Mouse (Mus musculus): ENCODE measurements around the gene Nosip. TPM values are rescaled to one million over a fixed set of nuclear protein-coding genes. Genes with fewer than 3 reads are reported as not detected.

Gene Nosip
- polyA plus RNA-seq, 1 experiment from 2014 or later: 52.6 TPM

DNA sequence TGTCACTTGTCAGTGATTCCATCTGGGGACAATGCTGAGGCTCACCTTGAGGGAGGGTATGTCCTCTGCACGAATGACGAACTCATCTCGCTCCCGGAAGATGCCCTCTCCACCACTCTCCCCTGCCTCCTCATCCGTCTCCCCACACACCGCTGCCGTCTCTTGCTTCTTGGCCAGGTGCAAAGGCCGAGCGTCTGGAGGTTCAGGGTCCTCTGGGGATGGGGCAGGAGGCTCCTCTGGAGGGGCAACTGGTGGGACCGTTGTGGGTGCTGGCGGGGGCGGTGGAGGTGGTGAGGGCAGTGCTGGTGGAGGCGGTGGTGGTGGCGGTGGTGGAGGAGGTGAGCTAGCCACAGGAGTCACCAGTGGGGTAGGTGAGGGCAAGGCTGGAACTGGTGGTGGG is 18.9 kb upstream of the Nosip start:
- Histone ChIP-seq H3K27ac (ENCODE audit: low read depth, low read length) (no peak overlapping the region), H3K4me2 (ENCODE audit: low read depth, low read length, severe bottlenecking) (no peak overlapping the region), H3K36me3 (ENCODE audit: control insufficient read depth, insufficient read depth, low read length) (peaks cover 50% of the 10 kb centered on the region), H3K27me3 (ENCODE audit: control insufficient read depth, insufficient read depth, low read length) (no peaks in the 10 kb centered on the region), H3K9ac (ENCODE audit: low read length) (no peak overlapping the region), H3K4me3 (ENCODE audit: low read depth, low read length) (no peak overlapping the region), H3K4me1 (replicated peaks; ENCODE audit: control insufficient read depth, insufficient read depth, low read length) (no peaks in the 10 kb centered on the region), H3K9me3 (ENCODE audit: control insufficient read depth, low read length) (no peaks in the 10 kb centered on the region)
- DNase-seq (ENCODE audit: low spot score): peak; percentile 56
- ATAC-seq (replicated peaks; ENCODE audit: low FRiP score): no peak
- 96% methylated on average over 14 of the region's 14 CpGs for WGBS

DNA sequence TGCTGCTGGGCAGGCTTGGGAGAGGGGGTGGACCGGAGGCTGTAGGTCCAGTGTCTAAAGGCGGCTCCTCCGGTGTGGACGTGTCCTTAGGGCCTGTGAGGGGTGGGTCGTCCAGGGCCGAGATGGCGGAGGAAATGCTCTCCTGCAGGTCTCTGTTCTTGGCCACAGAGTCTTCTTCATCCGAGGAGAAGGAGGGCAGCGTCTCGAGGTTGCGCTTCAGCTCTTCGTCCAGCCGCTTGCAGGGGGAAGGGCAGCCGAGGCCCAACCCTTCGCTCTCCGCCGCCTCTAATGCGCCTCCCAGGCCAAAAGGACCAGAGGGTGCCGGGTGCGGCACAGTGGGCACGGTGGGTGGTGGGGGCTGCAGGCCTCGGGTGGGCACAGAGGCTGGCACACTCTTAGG is 16.5 kb upstream of the Nosip start:
- Histone ChIP-seq H3K9ac (ENCODE audit: low read length) (no peak overlapping the region), H3K36me3 (ENCODE audit: control insufficient read depth, insufficient read depth, low read length) (peaks cover 66% of the 10 kb centered on the region), H3K9me3 (ENCODE audit: control insufficient read depth, low read length) (no peaks in the 10 kb centered on the region), H3K4me2 (ENCODE audit: low read depth, low read length, severe bottlenecking) (no peak overlapping the region), H3K4me1 (replicated peaks; ENCODE audit: control insufficient read depth, insufficient read depth, low read length) (no peaks in the 10 kb centered on the region), H3K4me3 (ENCODE audit: low read depth, low read length) (no peak overlapping the region), H3K27ac (ENCODE audit: low read depth, low read length) (no peak overlapping the region), H3K27me3 (ENCODE audit: control insufficient read depth, insufficient read depth, low read length) (no peaks in the 10 kb centered on the region)
- WGBS: 91% methylated on average over 22 of the region's 22 CpGs
- ATAC-seq (replicated peaks; ENCODE audit: low FRiP score): no peak
- no peak for DNase-seq (ENCODE audit: low spot score)

DNA sequence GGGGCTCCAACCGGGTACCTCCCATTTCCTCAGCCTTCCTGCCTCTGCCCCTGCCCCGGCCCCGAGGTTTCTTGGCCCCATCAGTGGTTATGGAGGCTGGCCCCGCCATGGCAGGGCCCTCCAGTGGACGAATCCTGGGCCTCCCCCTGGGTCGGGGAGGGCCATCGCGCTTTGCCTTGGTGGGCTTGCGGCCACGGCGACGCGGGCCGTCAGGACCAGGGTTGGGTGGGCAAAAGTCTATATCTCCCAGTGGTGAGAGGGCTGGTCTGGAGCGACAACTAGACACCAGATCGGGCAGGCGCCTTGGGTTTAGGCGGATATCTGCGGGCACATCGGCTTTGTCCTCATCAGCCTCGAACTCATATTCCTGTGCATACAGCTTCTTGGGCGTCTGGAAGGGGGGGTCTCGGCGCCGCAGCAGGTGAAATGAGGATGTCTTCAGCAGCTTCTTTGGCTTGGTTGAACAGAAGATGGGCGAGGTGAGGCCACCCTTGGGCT is 15.3 kb upstream of the Nosip start:
- 94% methylated on average over 26 of the region's 26 CpGs for WGBS
- ATAC-seq (replicated peaks; ENCODE audit: low FRiP score) (no peak), DNase-seq (ENCODE audit: low spot score) (no peak)
- no peaks in the 10 kb centered on the region for H3K27me3 ChIP-seq (ENCODE audit: control insufficient read depth, insufficient read depth, low read length)
- H3K4me3 ChIP-seq (ENCODE audit: low read depth, low read length): no peak overlapping the region
- no peak overlapping the region for H3K9ac ChIP-seq (ENCODE audit: low read length)
- H3K4me1 ChIP-seq (replicated peaks; ENCODE audit: control insufficient read depth, insufficient read depth, low read length): peaks cover 4% of the 10 kb centered on the region; the same call in 1 of the 2 replicates
- no peak overlapping the region for H3K4me2 ChIP-seq (ENCODE audit: low read depth, low read length, severe bottlenecking)
- no peak overlapping the region for H3K27ac ChIP-seq (ENCODE audit: low read depth, low read length)
- no peaks in the 10 kb centered on the region for H3K9me3 ChIP-seq (ENCODE audit: control insufficient read depth, low read length)
- peaks cover 64% of the 10 kb centered on the region for H3K36me3 ChIP-seq (ENCODE audit: control insufficient read depth, insufficient read depth, low read length)

DNA sequence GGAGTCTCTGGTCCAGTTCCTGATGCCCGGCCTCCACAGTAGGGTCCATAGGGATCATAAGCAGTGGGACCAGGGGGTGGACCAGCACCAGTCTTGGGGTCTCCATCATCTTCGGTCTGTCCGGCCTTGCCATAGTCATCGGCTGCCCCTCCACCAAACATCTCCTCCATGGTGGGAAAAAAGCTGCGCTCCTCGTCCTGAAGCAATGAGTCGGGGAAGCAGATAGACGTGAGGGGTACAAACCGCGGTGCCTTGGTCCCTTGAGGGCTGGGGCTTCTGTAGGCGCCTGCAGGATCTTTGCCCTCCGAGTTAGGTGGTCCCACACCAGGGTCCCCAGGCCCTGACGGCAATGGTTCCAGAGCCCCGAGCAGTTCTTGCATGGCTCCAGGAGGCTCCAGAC is 14.7 kb upstream of the Nosip start:
- WGBS: 96% methylated on average over 14 of the region's 14 CpGs
- no peak for DNase-seq (ENCODE audit: low spot score)
- H3K36me3 ChIP-seq (ENCODE audit: control insufficient read depth, insufficient read depth, low read length): peaks cover 62% of the 10 kb centered on the region

GRCm38 (mm10) chr7:45048001-45048890 is 14.0 kb upstream of the Nosip start:
- H3K36me3 ChIP-seq (ENCODE audit: control insufficient read depth, insufficient read depth, low read length): peaks cover 55% of the 10 kb centered on the region
- no peak overlapping the region for H3K27ac ChIP-seq (ENCODE audit: low read depth, low read length)
- H3K9me3 ChIP-seq (ENCODE audit: control insufficient read depth, low read length): no peaks in the 10 kb centered on the region
- no peaks in the 10 kb centered on the region for H3K27me3 ChIP-seq (ENCODE audit: control insufficient read depth, insufficient read depth, low read length)
- DNase-seq (ENCODE audit: low spot score) (no peak), ATAC-seq (replicated peaks; ENCODE audit: low FRiP score) (no peak)
- WGBS: 94% methylated on average over 38 of the region's 38 CpGs
- no peak overlapping the region for H3K9ac ChIP-seq (ENCODE audit: low read length)
- H3K4me2 ChIP-seq (ENCODE audit: low read depth, low read length, severe bottlenecking): no peak overlapping the region
- peaks cover 4% of the 10 kb centered on the region; the same call in 1 of the 2 replicates for H3K4me1 ChIP-seq (replicated peaks; ENCODE audit: control insufficient read depth, insufficient read depth, low read length)
- H3K4me3 ChIP-seq (ENCODE audit: low read depth, low read length): no peak overlapping the region

More for the DNA sequence above, 14.7 kb upstream of the Nosip start:
- Histone ChIP-seq H3K9me3 (ENCODE audit: control insufficient read depth, low read length) (no peaks in the 10 kb centered on the region), H3K27me3 (ENCODE audit: control insufficient read depth, insufficient read depth, low read length) (no peaks in the 10 kb centered on the region), H3K4me1 (replicated peaks; ENCODE audit: control insufficient read depth, insufficient read depth, low read length) (peaks cover 4% of the 10 kb centered on the region; the same call in 1 of the 2 replicates), H3K9ac (ENCODE audit: low read length) (no peak overlapping the region), H3K4me2 (ENCODE audit: low read depth, low read length, severe bottlenecking) (no peak overlapping the region), H3K4me3 (ENCODE audit: low read depth, low read length) (no peak overlapping the region), H3K27ac (ENCODE audit: low read depth, low read length) (no peak overlapping the region)
- ATAC-seq (replicated peaks; ENCODE audit: low FRiP score): no peak

DNA sequence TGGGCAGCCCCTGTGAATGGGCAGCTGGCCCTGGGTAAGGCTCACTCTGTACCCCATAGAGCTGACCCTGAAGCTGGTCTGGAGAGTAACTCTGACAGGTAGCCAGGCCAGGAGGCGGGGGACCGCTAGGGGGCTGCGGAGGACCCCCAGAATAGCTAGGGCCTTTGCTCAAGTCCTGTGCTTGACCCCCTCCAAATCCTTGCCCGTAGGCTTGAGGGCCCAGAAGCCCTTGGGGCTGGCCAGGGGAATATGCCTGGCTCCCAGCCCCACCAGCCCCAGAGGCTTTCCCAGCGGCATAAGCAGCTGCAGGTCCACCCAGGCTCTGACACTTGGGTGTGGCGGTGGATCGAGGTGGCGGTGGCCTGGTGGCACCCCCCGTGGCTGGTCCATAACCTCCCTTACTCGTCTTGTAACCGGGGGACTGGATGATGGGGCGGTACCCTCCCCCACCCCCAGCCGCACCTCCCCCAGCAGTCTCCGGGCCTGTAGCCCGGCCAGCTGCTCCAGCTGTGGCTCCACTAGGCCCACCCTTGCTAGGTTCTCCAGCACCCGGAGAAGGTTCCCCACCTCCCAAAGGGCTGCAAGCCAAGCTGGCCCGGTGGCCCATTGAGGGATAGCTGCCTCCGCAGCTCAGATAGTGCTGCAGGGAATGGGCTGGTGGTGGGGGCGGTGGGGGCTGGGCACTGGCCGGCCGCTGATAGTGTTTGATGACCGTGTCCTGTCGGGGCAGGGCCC is 13.1 kb upstream of the Nosip start:
- no peak for DNase-seq (ENCODE audit: low spot score)

GRCm38 (mm10) chr7:45050945-45051600 is 11.2 kb upstream of the Nosip start:
- H3K9ac ChIP-seq (ENCODE audit: low read length): peak overlapping the region; percentile 85
- DNase-seq (ENCODE audit: low spot score) (peak; percentile 91), ATAC-seq (replicated peaks; ENCODE audit: low FRiP score) (peak; percentile 55)
- H3K4me2 ChIP-seq (ENCODE audit: low read depth, low read length, severe bottlenecking): peak overlapping the region; percentile 98
- H3K4me3 ChIP-seq (ENCODE audit: low read depth, low read length): peak overlapping the region; percentile 76
- peaks cover 7% of the 10 kb centered on the region; the same call in 1 of the 2 replicates for H3K4me1 ChIP-seq (replicated peaks; ENCODE audit: control insufficient read depth, insufficient read depth, low read length)
- 3% methylated on average over 16 of the region's 16 CpGs for WGBS
- H3K27me3 ChIP-seq (ENCODE audit: control insufficient read depth, insufficient read depth, low read length): no peaks in the 10 kb centered on the region
- H3K9me3 ChIP-seq (ENCODE audit: control insufficient read depth, low read length): no peaks in the 10 kb centered on the region
- H3K27ac ChIP-seq (ENCODE audit: low read depth, low read length): peak overlapping the region; percentile 99
- peaks cover 39% of the 10 kb centered on the region for H3K36me3 ChIP-seq (ENCODE audit: control insufficient read depth, insufficient read depth, low read length)

More for the DNA sequence above, 13.1 kb upstream of the Nosip start:
- 93% methylated on average over 23 of the region's 23 CpGs for WGBS
- Histone ChIP-seq H3K27me3 (ENCODE audit: control insufficient read depth, insufficient read depth, low read length) (no peaks in the 10 kb centered on the region), H3K4me1 (replicated peaks; ENCODE audit: control insufficient read depth, insufficient read depth, low read length) (peaks cover 7% of the 10 kb centered on the region; the same call in 1 of the 2 replicates), H3K27ac (ENCODE audit: low read depth, low read length) (no peak overlapping the region), H3K36me3 (ENCODE audit: control insufficient read depth, insufficient read depth, low read length) (peaks cover 53% of the 10 kb centered on the region), H3K9me3 (ENCODE audit: control insufficient read depth, low read length) (no peaks in the 10 kb centered on the region), H3K4me2 (ENCODE audit: low read depth, low read length, severe bottlenecking) (no peak overlapping the region), H3K4me3 (ENCODE audit: low read depth, low read length) (no peak overlapping the region), H3K9ac (ENCODE audit: low read length) (no peak overlapping the region)
- no peak for ATAC-seq (replicated peaks; ENCODE audit: low FRiP score)

- Histone ChIP-seq H3K4me3 (ENCODE audit: low read depth, low read length) (peak overlapping the region; percentile 76), H3K4me1 (replicated peaks; ENCODE audit: control insufficient read depth, insufficient read depth, low read length) (peaks cover 7% of the 10 kb centered on the region; the same call in 1 of the 2 replicates), H3K27ac (ENCODE audit: low read depth, low read length) (peak overlapping the region; percentile 99), H3K9me3 (ENCODE audit: control insufficient read depth, low read length) (no peaks in the 10 kb centered on the region), H3K27me3 (ENCODE audit: control insufficient read depth, insufficient read depth, low read length) (no peaks in the 10 kb centered on the region), H3K9ac (ENCODE audit: low read length) (peak overlapping the region; percentile 85), H3K36me3 (ENCODE audit: control insufficient read depth, insufficient read depth, low read length) (peaks cover 34% of the 10 kb centered on the region), H3K4me2 (ENCODE audit: low read depth, low read length, severe bottlenecking) (peak overlapping the region; percentile 98)
- WGBS: 3% methylated on average over 13 of the region's 13 CpGs
- ATAC-seq (replicated peaks; ENCODE audit: low FRiP score) (no peak), DNase-seq (ENCODE audit: low spot score) (no peak)
These were observed 10.6 kb upstream of the Nosip start for GRCm38 (mm10) chr7:45051601-45051974.

All from forebrain, embryonic 11.5 days (tissue).